In genomic region chr1:126341806-126342205, GRCm38 (mm10) we compare ENCODE assay signal across 14 mouse cellular contexts.
DNase-seq lines count a peak whose midpoint lies in the region; ATAC-seq and TF ChIP-seq lines count a peak whose summit lies in the region.
"Had no signal": no experiment of that assay in that cellular context is flagged by ENCODE, and none has a peak within 500 bp of the region (broad histone marks: within the 10 kb centered on the region; RNA-seq: fewer than 3 reads in every experiment).

No protein-coding gene starts in this region.

- H3K4me2 ChIP-seq in forebrain, embryonic 14.5 days (ENCODE audit: low read length), result no peak overlapping the region
- no peak overlapping the region for H3K4me2 ChIP-seq in forebrain, embryonic 12.5 days
- no peak overlapping the region for H3K4me2 ChIP-seq in midbrain, embryonic 14.5 days (ENCODE audit: low read length)
- no peak overlapping the region for H3K4me2 ChIP-seq in midbrain, embryonic 11.5 days
- H3K4me2 ChIP-seq in heart, postnatal 0 days (ENCODE audit: low read depth, low read length), result no peak overlapping the region
- H3K4me2 ChIP-seq: stomach, embryonic 15.5 days had no signal

- no peaks in the 10 kb centered on the region for H3K9me3 ChIP-seq in forebrain, embryonic 14.5 days (replicated peaks; ENCODE audit: control insufficient read depth, low read length)
- H3K9me3 ChIP-seq in forebrain, embryonic 12.5 days, result no peaks in the 10 kb centered on the region
- no peaks in the 10 kb centered on the region for H3K9me3 ChIP-seq in midbrain, embryonic 14.5 days (ENCODE audit: control insufficient read depth, low read length)
- no peaks in the 10 kb centered on the region for H3K9me3 ChIP-seq in midbrain, embryonic 11.5 days (ENCODE audit: control insufficient read depth, low read length)
- no peaks in the 10 kb centered on the region for H3K9me3 ChIP-seq in heart, postnatal 0 days (replicated peaks; ENCODE audit: control insufficient read depth, low read length)
- H3K9me3 ChIP-seq: stomach, embryonic 15.5 days had no signal

- H3K4me3 ChIP-seq in forebrain, embryonic 14.5 days (ENCODE audit: low read depth, low read length), result no peak overlapping the region
- no peak overlapping the region for H3K4me3 ChIP-seq in forebrain, embryonic 12.5 days (replicated peaks)
- H3K4me3 ChIP-seq in midbrain, embryonic 14.5 days (replicated peaks; ENCODE audit: low read depth, low read length), result no peak overlapping the region
- no peak overlapping the region for H3K4me3 ChIP-seq in midbrain, embryonic 11.5 days (ENCODE audit: low read depth, low read length)
- H3K4me3 ChIP-seq in heart, postnatal 0 days (ENCODE audit: low read depth, low read length), result no peak overlapping the region
- no peak overlapping the region for H3K4me3 ChIP-seq in gastrocnemius, adult 2 months
- H3K4me3 ChIP-seq: layer of hippocampus, adult 2 months; myocyte; stomach, embryonic 15.5 days had no signal

- no peak for TF ChIP-seq EP300 in heart, postnatal 0 days (IDR thresholded peaks at IDR 0.05; ENCODE audit: low read depth)

- ATAC-seq in forebrain, embryonic 14.5 days, result peak; percentile 79; the same call in 1 of the 2 replicates
- no peak for ATAC-seq in forebrain, embryonic 12.5 days (ENCODE audit: low FRiP score)
- no peak for ATAC-seq in midbrain, embryonic 14.5 days (ENCODE audit: low FRiP score, low TSS enrichment)
- ATAC-seq in midbrain, embryonic 11.5 days (ENCODE audit: low FRiP score), result no peak
- ATAC-seq in heart, postnatal 0 days (ENCODE audit: insufficient read depth, low read depth), result 0 out of 2 replicates have a peak, but pooled peaks have one; percentile 39

- WGBS in forebrain, embryonic 14.5 days, result 69% methylated on average over 2 of the region's 2 CpGs
- 93% methylated on average over 2 of the region's 2 CpGs for WGBS in forebrain, embryonic 12.5 days
- 84% methylated on average over 2 of the region's 2 CpGs for WGBS in midbrain, embryonic 14.5 days
- WGBS in midbrain, embryonic 11.5 days, result 81% methylated on average over 2 of the region's 2 CpGs
- WGBS in heart, postnatal 0 days, result 54% methylated on average over 2 of the region's 2 CpGs

- no peak for TF ChIP-seq CTCF in heart, postnatal 0 days (IDR thresholded peaks at IDR 0.05; ENCODE audit: low read depth)
- no peak for TF ChIP-seq CTCF in gastrocnemius, adult 2 months (IDR thresholded peaks at IDR 0.05)

- no peak overlapping the region for H3K9ac ChIP-seq in forebrain, embryonic 14.5 days (ENCODE audit: low read length)
- no peak overlapping the region for H3K9ac ChIP-seq in forebrain, embryonic 12.5 days
- H3K9ac ChIP-seq in midbrain, embryonic 14.5 days (replicated peaks; ENCODE audit: low read length), result no peak overlapping the region
- H3K9ac ChIP-seq in midbrain, embryonic 11.5 days (ENCODE audit: low read length), result no peak overlapping the region
- H3K9ac ChIP-seq in heart, postnatal 0 days (replicated peaks; ENCODE audit: low read depth, low read length), result no peak overlapping the region
- H3K9ac ChIP-seq: stomach, embryonic 15.5 days had no signal

- H3K4me1 ChIP-seq in forebrain, embryonic 14.5 days (ENCODE audit: control insufficient read depth, insufficient read depth, low read length), result peaks cover 6% of the 10 kb centered on the region; the same call in 1 of the 2 replicates
- no peaks in the 10 kb centered on the region for H3K4me1 ChIP-seq in forebrain, embryonic 12.5 days
- H3K4me1 ChIP-seq in midbrain, embryonic 14.5 days (ENCODE audit: control insufficient read depth, insufficient read depth, low read length), result no peaks in the 10 kb centered on the region
- H3K4me1 ChIP-seq in midbrain, embryonic 11.5 days (ENCODE audit: control insufficient read depth, insufficient read depth, low read length), result no peaks in the 10 kb centered on the region
- H3K4me1 ChIP-seq in heart, postnatal 0 days (ENCODE audit: control insufficient read depth, insufficient read depth), result no peaks in the 10 kb centered on the region
- H3K4me1 ChIP-seq: stomach, embryonic 15.5 days had no signal

- H3K27ac ChIP-seq in forebrain, embryonic 14.5 days (ENCODE audit: low read depth, low read length), result no peak overlapping the region
- H3K27ac ChIP-seq in forebrain, embryonic 12.5 days, result no peak overlapping the region
- no peak overlapping the region for H3K27ac ChIP-seq in midbrain, embryonic 14.5 days (replicated peaks; ENCODE audit: low read depth, low read length)
- H3K27ac ChIP-seq in midbrain, embryonic 11.5 days (ENCODE audit: low read depth, low read length), result no peak overlapping the region
- H3K27ac ChIP-seq in heart, postnatal 0 days (ENCODE audit: low read depth), result no peak overlapping the region
- H3K27ac ChIP-seq in gastrocnemius, adult 2 months, result no peak overlapping the region
- H3K27ac ChIP-seq: layer of hippocampus, adult 2 months; macrophage; stomach, embryonic 15.5 days had no signal

- H3K27me3 ChIP-seq in forebrain, embryonic 14.5 days (replicated peaks; ENCODE audit: control insufficient read depth, insufficient read depth, low read length), result no peaks in the 10 kb centered on the region
- H3K27me3 ChIP-seq in forebrain, embryonic 12.5 days, result no peaks in the 10 kb centered on the region
- H3K27me3 ChIP-seq in midbrain, embryonic 14.5 days (ENCODE audit: control insufficient read depth, insufficient read depth, low read length), result no peaks in the 10 kb centered on the region
- H3K27me3 ChIP-seq in midbrain, embryonic 11.5 days (ENCODE audit: control insufficient read depth, insufficient read depth, low read length), result no peaks in the 10 kb centered on the region
- H3K27me3 ChIP-seq in heart, postnatal 0 days (ENCODE audit: control insufficient read depth, insufficient read depth, low read length), result no peaks in the 10 kb centered on the region
- H3K27me3 ChIP-seq: stomach, embryonic 15.5 days had no signal

- no peaks in the 10 kb centered on the region for H3K36me3 ChIP-seq in forebrain, embryonic 14.5 days (ENCODE audit: control insufficient read depth, insufficient read depth, low read length)
- H3K36me3 ChIP-seq in forebrain, embryonic 12.5 days (replicated peaks), result no peaks in the 10 kb centered on the region
- H3K36me3 ChIP-seq in midbrain, embryonic 14.5 days (ENCODE audit: control insufficient read depth, insufficient read depth, low read length), result no peaks in the 10 kb centered on the region
- no peaks in the 10 kb centered on the region for H3K36me3 ChIP-seq in midbrain, embryonic 11.5 days (ENCODE audit: control insufficient read depth, insufficient read depth, low read length)
- H3K36me3 ChIP-seq in heart, postnatal 0 days (replicated peaks; ENCODE audit: control insufficient read depth, insufficient read depth, low read length), result no peaks in the 10 kb centered on the region
- H3K36me3 ChIP-seq: stomach, embryonic 15.5 days had no signal

- intact Hi-C loops in gastrocnemius, adult 2 months (cut with DNase I), result no loop called here

- DNase-seq in forebrain, embryonic 14.5 days (ENCODE audit: low spot score), result peak; percentile 74
- peak; percentile 29 for DNase-seq in midbrain, embryonic 14.5 days
- no peak for DNase-seq in midbrain, embryonic 11.5 days (ENCODE audit: low spot score, missing footprints)
- DNase-seq in heart, postnatal 0 days (ENCODE audit: low spot score), result no peak
- DNase-seq in lung, postnatal 25 days (ENCODE audit: low spot score), result peak; percentile 33
- DNase-seq in gastrocnemius, adult 2 months, result no peak
- DNase-seq: gastrocnemius, postnatal 36 days; kidney, adult 9 months; thymus, postnatal 25 days had no signal

Comparison
In these comparisons a context has a peak if more than half of its experiments do, and no peak if none do; other contexts are left out.
1. ATAC-seq: peak in forebrain, embryonic 14.5 days (single experiment) and heart, postnatal 0 days (single experiment); none in forebrain, embryonic 12.5 days (single experiment), midbrain, embryonic 14.5 days (single experiment) and midbrain, embryonic 11.5 days (single experiment).
2. DNase-seq: peak in forebrain, embryonic 14.5 days (single experiment), midbrain, embryonic 14.5 days (single experiment) and lung, postnatal 25 days (single experiment); none in midbrain, embryonic 11.5 days (single experiment), heart, postnatal 0 days (single experiment) and gastrocnemius, adult 2 months (single experiment).